Mouse (Mus musculus) neural tube, embryonic 10.5 days (tissue): ENCODE data around the gene Usp9x.

ENCODE experiments used
- DNase-seq: peaks from one replicate; pipeline ENCODE4 v3.0.0-alpha.2; 2017; ENCODE audit warnings: low spot score; ENCODE audit errors: extremely low spot score

Usp9x gene

GRCm38 (mm10) chrX:13072461-13072982 is 1.2 kb downstream of the Usp9x start:
- DNase-seq: peak; percentile 72

GRCm38 (mm10) chrX:13085621-13086020 is 14.3 kb downstream of the Usp9x start:
- no peak for DNase-seq

- no peak for DNase-seq
These were observed 25.7 kb downstream of the Usp9x start for GRCm38 (mm10) chrX:13096985-13097384.

GRCm38 (mm10) chrX:13206514-13206913 is 135.2 kb downstream of the Usp9x start:
- no peak for DNase-seq

GRCm38 (mm10) chrX:13207512-13208341 is 136.4 kb downstream of the Usp9x start:
- DNase-seq: peak; percentile 89

DNA sequence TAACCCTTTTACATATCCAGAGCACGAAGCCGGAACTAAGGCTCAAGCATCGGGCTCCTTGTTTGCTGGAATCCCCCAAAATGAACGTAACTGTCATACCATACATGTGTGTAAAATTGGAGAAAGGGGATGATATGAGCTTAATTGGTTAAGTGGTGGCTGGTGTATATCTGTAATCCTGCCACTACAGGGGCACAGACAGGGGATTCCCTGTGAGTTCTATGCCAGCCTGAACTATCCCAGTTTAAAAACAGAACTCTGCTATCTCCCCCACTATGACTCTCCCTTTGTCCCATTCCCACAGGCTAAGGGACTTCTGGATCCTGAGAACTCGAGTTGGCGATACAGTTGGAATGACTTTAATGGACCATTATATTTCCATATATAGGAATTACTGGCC is 137.1 kb downstream of the Usp9x start:
- no peak for DNase-seq

GRCm38 (mm10) chrX:13214275-13214674 is 143.0 kb downstream of the Usp9x start:
- no peak for DNase-seq
